Mouse (Mus musculus) erythroid progenitor cell, adult 5-6 weeks (primary cell): ENCODE data around the gene Olfr1434. TPM values are rescaled to one million over a fixed set of nuclear protein-coding genes. Genes with fewer than 3 reads are reported as not detected.
"Not testable (repeated sequence)": the region's sequence is repeated elsewhere in the genome, so short reads cannot be mapped to it uniquely, and the experiment has no call there.

Experiments used
- ATAC-seq: replicated peaks from 2 replicates; pipeline ENCODE4 v1.8.0; 2016; ENCODE audit warnings: moderate number of reproducible peaks, mild to moderate bottlenecking, moderate TSS enrichment, inconsistent platforms; ENCODE audit not compliant: poor library complexity, low FRiP score, severe bottlenecking
- total RNA-seq, 2 experiments: library from RNA; stranded (forward) in 1 of 2; stranded (reverse) in 1 of 2; fragments of 150-400 nt in 1 of 2; fragments of 186-747, 209-891 nt in 1 of 2; gene quantifications; 2 replicates each; pipeline versions ENCODE4 v1.2.3 to v1.2.4; 2015 to 2017; ENCODE audit warnings: low replicate concordance in 2 of 2

The Olfr1434 gene
- total RNA-seq (2015; ENCODE audit: low replicate concordance) = not detected in 2 replicates
- not detected in 2 replicates for total RNA-seq (2017; ENCODE audit: low replicate concordance)

DNA sequence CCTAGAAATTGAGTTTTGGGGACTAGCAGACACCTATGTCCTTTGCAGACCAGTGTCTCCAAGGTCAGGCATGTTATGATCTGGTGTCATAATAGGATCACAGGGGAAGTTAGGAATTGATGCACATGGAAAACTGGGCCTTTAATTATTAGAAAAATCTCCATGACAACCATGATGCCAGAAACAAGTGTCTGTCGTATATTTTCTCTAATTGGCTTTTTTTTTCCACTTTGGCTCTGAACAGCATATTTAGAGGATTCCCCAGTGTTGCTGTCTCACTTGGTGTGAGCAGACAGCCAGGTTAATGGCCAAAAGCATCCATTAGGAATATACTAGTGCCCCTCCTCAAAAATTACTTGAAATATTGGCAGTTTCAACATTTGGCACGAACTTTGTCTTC is at the start of gene Olfr1434:
TSS of gene Olfr1434 (plus strand) at position 301 of the 400 bp plus-strand sequence.
- no peak for ATAC-seq

DNA sequence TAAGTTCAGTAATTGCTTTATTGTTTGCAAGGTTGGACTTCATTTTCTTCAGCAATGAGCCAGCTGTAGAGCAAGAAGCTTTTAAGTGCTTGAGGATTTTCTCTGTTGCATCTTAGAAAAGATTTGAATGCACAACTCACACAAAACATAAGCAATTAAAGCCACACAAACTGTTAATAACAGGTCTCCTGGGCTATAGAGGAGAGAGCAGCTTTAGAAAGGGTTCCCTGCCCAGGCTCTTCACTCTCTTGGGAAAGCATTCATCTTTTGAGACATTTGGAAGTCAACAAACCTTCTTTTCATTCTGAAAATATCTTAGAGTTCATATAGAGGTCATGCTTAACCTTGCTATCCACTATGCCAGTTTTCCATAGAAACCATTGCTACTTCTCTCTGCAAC is 47.2 kb upstream of the Olfr1434 start, which contains the start of gene Olfr1432:
TSS of gene Olfr1432 (minus strand) at position 101 of the 400 bp plus-strand sequence.
- not testable (repeated sequence) for ATAC-seq

DNA sequence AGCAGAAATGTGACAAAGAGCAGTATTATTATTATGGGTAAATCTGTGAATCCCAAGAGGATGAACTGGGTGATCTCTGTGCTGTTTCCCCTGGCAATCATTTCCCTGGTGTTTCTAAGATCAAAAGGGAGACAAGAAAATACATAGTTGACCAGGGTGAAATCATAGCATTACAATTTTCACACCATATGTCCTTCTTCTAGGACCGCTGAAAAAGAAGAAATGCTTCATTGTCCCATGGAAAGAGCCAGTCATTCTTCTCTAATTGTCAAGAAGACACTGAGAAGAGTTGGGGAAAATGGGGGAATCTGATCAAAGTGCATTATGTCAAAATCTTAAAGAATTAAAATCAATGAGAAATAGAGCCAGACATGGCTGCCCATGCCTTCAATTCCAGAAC is 38.1 kb upstream of the Olfr1434 start, which contains the start of gene Olfr262:
TSS of gene Olfr262 (minus strand) at position 101 of the 400 bp plus-strand sequence.
- no peak for ATAC-seq

- ATAC-seq = no peak
Measured at GRCm38 (mm10) chr19:12260732-12261131, 18.9 kb upstream of the Olfr1434 start, which contains the start of gene Olfr235. Gene Olfr235 (plus strand): TSS chr19:12261032.

DNA sequence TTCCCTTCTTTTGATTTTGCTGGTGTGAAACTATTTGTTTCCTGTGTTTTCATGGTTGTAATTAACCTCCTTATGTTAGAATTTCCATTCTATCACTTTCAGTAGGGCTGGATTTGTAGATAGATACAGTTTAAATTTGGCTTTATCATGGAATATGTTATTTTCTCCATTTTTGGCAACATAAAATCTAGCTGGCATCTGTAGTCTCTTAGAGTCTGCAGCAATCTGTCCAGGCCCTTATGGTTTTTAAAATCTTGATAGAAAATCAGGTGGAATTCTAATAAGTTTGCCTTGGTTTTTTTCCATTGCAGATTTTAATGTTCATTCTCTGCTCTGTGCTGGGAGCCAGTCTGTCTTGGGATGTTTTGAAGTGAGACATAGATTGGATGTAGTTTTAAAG is 13.3 kb downstream of the Olfr1434 start:
- ATAC-seq = no peak

- not testable (repeated sequence) for ATAC-seq
Measured at GRCm38 (mm10) chr19:12299030-12299429, 19.4 kb downstream of the Olfr1434 start, which contains the start of gene Olfr1436. Gene Olfr1436 (minus strand): TSS chr19:12299130.

DNA sequence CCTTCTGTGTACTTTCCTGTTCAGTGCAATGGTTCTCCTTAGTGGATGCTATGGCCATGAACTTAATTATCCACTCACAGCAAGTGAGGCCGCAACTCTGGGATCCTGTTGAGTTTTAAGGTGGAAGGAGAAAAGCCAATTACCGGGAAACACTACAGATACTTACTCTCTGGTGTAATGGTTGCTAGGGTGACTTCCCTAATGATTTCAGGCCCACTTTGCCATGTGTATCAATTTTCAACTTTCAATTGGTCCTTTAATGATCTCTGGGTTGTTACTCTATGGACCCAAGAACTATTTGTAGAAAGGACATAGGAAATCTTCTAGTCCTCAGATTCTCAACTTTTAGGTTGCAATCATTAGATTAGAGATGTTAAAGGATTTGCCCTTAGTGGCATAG is 45.3 kb downstream of the Olfr1434 start, which contains the start of gene Olfr1437:
TSS of gene Olfr1437 (minus strand) at position 101 of the 400 bp plus-strand sequence.
- ATAC-seq = no peak

Other genes with a start within 250 kb of the Olfr1434 start
- gene Olfr1423, start 238.5 kb upstream of the Olfr1434 start, total RNA-seq (2015; ENCODE audit: low replicate concordance) = not detected in 2 replicates
- gene Olfr1423, start 238.5 kb upstream of the Olfr1434 start, total RNA-seq (2017; ENCODE audit: low replicate concordance) = not detected in 2 replicates
- not detected in 2 replicates for gene Olfr1424, start 217.2 kb upstream of the Olfr1434 start, total RNA-seq (2015; ENCODE audit: low replicate concordance)
- not detected in 2 replicates for gene Olfr1424, start 217.2 kb upstream of the Olfr1434 start, total RNA-seq (2017; ENCODE audit: low replicate concordance)
- gene Olfr1425, start 202.1 kb upstream of the Olfr1434 start, total RNA-seq (2015; ENCODE audit: low replicate concordance) = not detected in 2 replicates
- gene Olfr1425, start 202.1 kb upstream of the Olfr1434 start, total RNA-seq (2017; ENCODE audit: low replicate concordance) = not detected in 2 replicates
- not detected in 2 replicates for gene Olfr1426, start 187.8 kb upstream of the Olfr1434 start, total RNA-seq (2015; ENCODE audit: low replicate concordance)
- gene Olfr1426, start 187.8 kb upstream of the Olfr1434 start, total RNA-seq (2017; ENCODE audit: low replicate concordance) = not detected in 2 replicates
- not detected in 2 replicates for gene Olfr1427, start 176.5 kb upstream of the Olfr1434 start, total RNA-seq (2015; ENCODE audit: low replicate concordance)
- gene Olfr1427, start 176.5 kb upstream of the Olfr1434 start, total RNA-seq (2017; ENCODE audit: low replicate concordance) = not detected in 2 replicates
- gene Olfr1428, start 164.0 kb upstream of the Olfr1434 start, total RNA-seq (2015; ENCODE audit: low replicate concordance) = not detected in 2 replicates
- not detected in 2 replicates for gene Olfr1428, start 164.0 kb upstream of the Olfr1434 start, total RNA-seq (2017; ENCODE audit: low replicate concordance)
- not detected in 2 replicates for gene Olfr76, start 156.7 kb upstream of the Olfr1434 start, total RNA-seq (2015; ENCODE audit: low replicate concordance)
- not detected in 2 replicates for gene Olfr76, start 156.7 kb upstream of the Olfr1434 start, total RNA-seq (2017; ENCODE audit: low replicate concordance)
- gene Olfr1555-ps1, start 109.7 kb upstream of the Olfr1434 start, total RNA-seq (2015; ENCODE audit: low replicate concordance) = not detected in 2 replicates
- not detected in 2 replicates for gene Olfr1555-ps1, start 109.7 kb upstream of the Olfr1434 start, total RNA-seq (2017; ENCODE audit: low replicate concordance)
- not detected in 2 replicates for gene Olfr1431, start 79.2 kb upstream of the Olfr1434 start, total RNA-seq (2015; ENCODE audit: low replicate concordance)
- not detected in 2 replicates for gene Olfr1431, start 79.2 kb upstream of the Olfr1434 start, total RNA-seq (2017; ENCODE audit: low replicate concordance)
- gene Olfr1432, start 47.3 kb upstream of the Olfr1434 start, total RNA-seq (2015; ENCODE audit: low replicate concordance) = not detected in 2 replicates
- not detected in 2 replicates for gene Olfr1432, start 47.3 kb upstream of the Olfr1434 start, total RNA-seq (2017; ENCODE audit: low replicate concordance)
- not detected in 2 replicates for gene Olfr262, start 38.2 kb upstream of the Olfr1434 start, total RNA-seq (2015; ENCODE audit: low replicate concordance)
- gene Olfr262, start 38.2 kb upstream of the Olfr1434 start, total RNA-seq (2017; ENCODE audit: low replicate concordance) = not detected in 2 replicates
- not detected in 2 replicates for gene Olfr235, start 18.8 kb upstream of the Olfr1434 start, total RNA-seq (2015; ENCODE audit: low replicate concordance)
- gene Olfr235, start 18.8 kb upstream of the Olfr1434 start, total RNA-seq (2017; ENCODE audit: low replicate concordance) = not detected in 2 replicates
- gene Olfr1436, start 19.3 kb downstream of the Olfr1434 start, total RNA-seq (2015; ENCODE audit: low replicate concordance) = not detected in 2 replicates
- not detected in 2 replicates for gene Olfr1436, start 19.3 kb downstream of the Olfr1434 start, total RNA-seq (2017; ENCODE audit: low replicate concordance)
- gene Olfr1437, start 45.2 kb downstream of the Olfr1434 start, total RNA-seq (2015; ENCODE audit: low replicate concordance) = not detected in 2 replicates
- gene Olfr1437, start 45.2 kb downstream of the Olfr1434 start, total RNA-seq (2017; ENCODE audit: low replicate concordance) = not detected in 2 replicates
- gene Olfr1438-ps1, start 56.1 kb downstream of the Olfr1434 start, total RNA-seq (2015; ENCODE audit: low replicate concordance) = not detected in 2 replicates
- not detected in 2 replicates for gene Olfr1438-ps1, start 56.1 kb downstream of the Olfr1434 start, total RNA-seq (2017; ENCODE audit: low replicate concordance)
- not detected in 2 replicates for gene Olfr1440, start 107.4 kb downstream of the Olfr1434 start, total RNA-seq (2015; ENCODE audit: low replicate concordance)
- gene Olfr1440, start 107.4 kb downstream of the Olfr1434 start, total RNA-seq (2017; ENCODE audit: low replicate concordance) = not detected in 2 replicates
- not detected in 2 replicates for gene Olfr1441, start 137.6 kb downstream of the Olfr1434 start, total RNA-seq (2015; ENCODE audit: low replicate concordance)
- not detected in 2 replicates for gene Olfr1441, start 137.6 kb downstream of the Olfr1434 start, total RNA-seq (2017; ENCODE audit: low replicate concordance)
- gene Pfpl, start 148.1 kb downstream of the Olfr1434 start, total RNA-seq (2015; ENCODE audit: low replicate concordance) = not detected in 2 replicates
- gene Pfpl, start 148.1 kb downstream of the Olfr1434 start, total RNA-seq (2017; ENCODE audit: low replicate concordance) = not detected in 2 replicates
- 61.6 and 71.0 TPM in 2 replicates for gene Mpeg1, start 180.9 kb downstream of the Olfr1434 start, total RNA-seq (2015; ENCODE audit: low replicate concordance)
- gene Mpeg1, start 180.9 kb downstream of the Olfr1434 start, total RNA-seq (2017; ENCODE audit: low replicate concordance) = 23.0 and 36.1 TPM in 2 replicates
- gene Dtx4, start 221.6 kb downstream of the Olfr1434 start, total RNA-seq (2015; ENCODE audit: low replicate concordance) = 5.8 and 7.1 TPM in 2 replicates
- gene Dtx4, start 221.6 kb downstream of the Olfr1434 start, total RNA-seq (2017; ENCODE audit: low replicate concordance) = 1.2 and 2.6 TPM in 2 replicates